Mouse (Mus musculus) layer of hippocampus, adult 2 months (tissue): Measurements from ENCODE around the gene Flrt1. TPM values are rescaled to one million over a fixed set of nuclear protein-coding genes. Genes with fewer than 3 reads are reported as not detected.

Experiments
- DNase-seq, 2 experiments: peaks; one replicate each; pipeline ENCODE4 v3.0.0; 2022; ENCODE audit warnings: low spot score in 2 of 2
- H3K27ac ChIP-seq: fragments of 200-600 bp; 2 replicates; pipeline ENCODE4 v1.8.1; 2022
- H3K4me3 ChIP-seq: fragments of 200-600 bp; 2 replicates; pipeline ENCODE4 v1.8.1; 2022; ENCODE audit warnings: mild to moderate bottlenecking
- CTCF ChIP-seq: fragments of 200-600 bp; conservative IDR thresholded peaks from 2 replicates; pipeline ENCODE4 v1.8.1; 2022; ENCODE audit warnings: antibody characterized with exemption, mild to moderate bottlenecking, moderate library complexity
- total RNA-seq, 2 experiments: library from RNA; stranded (reverse); gene quantifications; 2 replicates each; pipeline ENCODE4 v1.2.3; 2021

Gene Flrt1
- total RNA-seq, 2 experiments from 2014 or later: 17.9 to 19.5 TPM

DNA sequence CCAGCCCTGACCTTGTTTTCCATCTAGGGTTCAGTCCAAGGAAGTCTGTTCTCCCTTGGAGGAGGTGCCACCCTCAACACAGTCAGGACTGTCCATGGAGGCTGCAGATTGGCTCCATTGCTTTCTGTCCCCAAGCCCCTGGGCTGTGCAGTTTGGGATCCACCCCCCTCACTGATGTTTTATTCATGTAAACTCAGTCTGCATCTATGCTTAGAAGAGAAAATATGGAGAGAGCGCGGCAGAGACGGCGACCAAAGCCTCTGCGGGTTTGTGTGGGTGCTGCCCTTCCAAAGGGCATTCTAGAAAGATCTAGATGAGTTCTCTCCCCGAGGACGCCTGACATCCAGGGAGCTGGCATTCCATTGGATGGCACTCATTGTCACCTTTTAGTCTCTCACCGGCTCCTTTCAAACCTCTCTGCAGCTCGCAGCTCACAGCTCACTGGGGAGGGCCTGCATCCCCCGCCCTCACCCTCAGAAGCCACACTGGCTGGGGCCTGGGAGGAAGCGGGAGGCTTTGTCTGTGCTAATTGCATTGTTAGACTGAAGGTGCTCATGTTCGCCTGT, 35.4 kb upstream of the Flrt1 start:
- Histone ChIP-seq H3K4me3 (no peak overlapping the region), H3K27ac (peak overlapping the region; percentile 73)
- TF ChIP-seq CTCF: no peak
- DNase-seq: no peak

- H3K4me3 ChIP-seq: no peak overlapping the region
- no peak for DNase-seq
- H3K27ac ChIP-seq: peak overlapping the region; percentile 73
- TF ChIP-seq CTCF: no peak
These were observed 34.8 kb upstream of the Flrt1 start for GRCm38 (mm10) chr19:7140373-7140772.

- no peak overlapping the region for H3K27ac ChIP-seq
- DNase-seq: no peak
- H3K4me3 ChIP-seq: no peak overlapping the region
- no peak for TF ChIP-seq CTCF
These were observed 33.8 kb upstream of the Flrt1 start for GRCm38 (mm10) chr19:7139321-7139720.

GRCm38 (mm10) chr19:7138327-7138726, 32.8 kb upstream of the Flrt1 start:
- Histone ChIP-seq H3K27ac (no peak overlapping the region), H3K4me3 (no peak overlapping the region)
- no peak for DNase-seq
- TF ChIP-seq CTCF: no peak

DNA sequence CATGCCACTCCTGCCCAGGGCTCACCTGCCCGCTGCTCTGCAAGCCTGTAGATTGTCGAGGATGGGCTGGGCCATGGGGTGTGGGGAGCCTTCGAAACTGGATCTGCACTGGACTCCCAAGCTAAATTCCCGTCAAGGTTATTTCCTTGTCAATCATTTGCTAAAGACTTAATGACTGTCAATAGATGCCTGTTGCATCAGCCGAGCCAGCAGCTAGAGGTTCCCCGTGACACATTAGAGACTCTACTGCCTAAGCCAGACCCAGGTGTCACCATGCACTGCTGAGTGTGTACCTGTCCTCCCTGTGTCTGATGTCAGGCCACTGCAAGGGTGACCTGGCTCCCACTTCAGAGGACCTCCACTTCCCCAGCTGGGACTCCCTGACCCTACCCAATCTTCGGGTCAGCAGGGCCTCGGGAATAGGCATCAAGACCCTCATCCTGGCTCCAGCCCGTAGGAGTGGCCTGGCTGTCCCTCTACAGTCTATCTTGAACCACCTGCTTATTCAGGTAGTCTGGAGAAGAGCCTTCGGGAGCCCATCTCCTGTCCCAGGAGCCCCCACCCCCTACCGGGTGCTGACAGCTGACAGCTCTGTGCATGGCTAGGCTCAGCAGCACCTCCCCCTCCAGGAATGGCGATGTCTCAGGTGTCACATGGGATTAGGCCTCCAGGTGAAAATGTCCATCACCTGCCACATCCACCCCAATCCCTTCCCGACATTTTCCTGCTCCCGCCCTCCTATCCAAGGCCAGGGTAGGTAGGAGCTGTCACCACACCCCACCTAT, 31.4 kb upstream of the Flrt1 start:
- DNase-seq: no peak
- Histone ChIP-seq H3K4me3 (no peak overlapping the region), H3K27ac (peak overlapping the region; percentile 72)
- TF ChIP-seq CTCF: no peak

- TF ChIP-seq CTCF: no peak
- peak overlapping the region; percentile 72 for H3K27ac ChIP-seq
- no peak overlapping the region for H3K4me3 ChIP-seq
- DNase-seq: peak in 1 of 2 experiments; percentile 61
These were observed 30.5 kb upstream of the Flrt1 start for GRCm38 (mm10) chr19:7136016-7136415.

DNA sequence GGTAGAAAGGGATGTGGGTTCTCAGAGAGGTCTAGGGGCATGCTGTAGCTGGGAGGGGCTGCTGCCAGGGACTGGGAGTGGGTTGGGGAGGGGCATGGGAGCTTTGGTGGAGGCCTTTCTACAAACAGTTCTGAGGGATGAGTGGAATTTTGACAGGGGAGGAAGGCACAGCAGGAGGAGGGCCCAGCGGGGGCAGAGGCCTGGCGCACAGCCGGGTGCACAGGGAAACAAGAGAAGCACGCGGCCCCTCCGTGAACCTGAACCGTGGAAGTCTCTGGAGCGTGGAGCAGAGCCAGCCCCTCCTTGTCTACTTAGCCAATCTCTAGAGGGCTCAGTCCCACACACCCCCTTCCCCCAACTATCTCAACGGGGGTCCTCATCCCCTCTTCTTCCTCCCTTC, 30.0 kb upstream of the Flrt1 start:
- TF ChIP-seq CTCF: no peak
- H3K4me3 ChIP-seq: no peak overlapping the region
- H3K27ac ChIP-seq: peak overlapping the region; percentile 72
- DNase-seq: peak in 1 of 2 experiments; percentile 61

DNA sequence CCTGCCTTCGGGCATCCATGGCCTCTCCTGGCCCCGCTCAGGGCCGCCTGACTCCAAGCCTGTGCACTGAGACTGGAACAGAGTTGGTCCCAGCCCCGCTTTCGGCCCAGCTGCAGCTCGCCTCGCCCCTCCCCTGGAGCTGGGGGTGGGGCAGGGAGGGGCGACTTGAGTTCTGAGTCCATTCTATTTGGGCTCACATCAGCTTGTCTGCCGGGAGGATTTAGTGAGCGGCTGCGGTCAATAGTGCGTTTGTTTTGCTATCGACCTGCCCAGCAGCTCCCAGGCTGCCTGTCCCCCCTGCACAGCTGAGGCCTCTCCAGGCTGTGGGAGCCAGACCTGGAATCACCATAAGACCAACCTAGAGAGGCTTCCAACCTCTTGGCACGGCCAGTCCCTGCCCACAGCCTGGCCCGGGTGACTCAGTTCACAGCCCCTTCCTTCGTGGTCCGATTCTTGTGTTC, 29.1 kb upstream of the Flrt1 start:
- no peak for DNase-seq
- Histone ChIP-seq H3K27ac (peak overlapping the region; percentile 72), H3K4me3 (no peak overlapping the region)
- TF ChIP-seq CTCF: no peak

- Histone ChIP-seq H3K4me3 (no peak overlapping the region), H3K27ac (no peak overlapping the region)
- DNase-seq: no peak
- TF ChIP-seq CTCF: no peak
These were observed 27.9 kb upstream of the Flrt1 start for GRCm38 (mm10) chr19:7133436-7133835.

DNA sequence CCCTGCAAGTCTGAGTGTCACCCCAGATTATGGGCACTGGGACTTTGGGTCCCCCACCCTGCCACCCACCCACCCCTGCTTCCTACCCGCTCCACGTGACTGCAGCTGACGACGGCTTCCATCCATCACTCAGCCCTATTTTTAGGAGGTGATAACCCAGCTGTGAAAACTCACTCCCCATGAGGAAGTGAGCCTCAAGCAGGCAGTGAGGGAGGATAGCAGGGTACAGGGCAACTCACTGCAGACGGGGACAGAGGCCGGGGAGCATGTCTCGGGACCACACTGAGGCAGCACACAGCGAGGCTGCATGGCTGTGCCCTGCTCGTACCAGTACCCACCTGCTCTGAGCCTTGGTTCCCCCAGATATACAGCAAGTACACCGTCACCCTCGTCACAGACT, 24.8 kb upstream of the Flrt1 start:
- no peak for TF ChIP-seq CTCF

DNA sequence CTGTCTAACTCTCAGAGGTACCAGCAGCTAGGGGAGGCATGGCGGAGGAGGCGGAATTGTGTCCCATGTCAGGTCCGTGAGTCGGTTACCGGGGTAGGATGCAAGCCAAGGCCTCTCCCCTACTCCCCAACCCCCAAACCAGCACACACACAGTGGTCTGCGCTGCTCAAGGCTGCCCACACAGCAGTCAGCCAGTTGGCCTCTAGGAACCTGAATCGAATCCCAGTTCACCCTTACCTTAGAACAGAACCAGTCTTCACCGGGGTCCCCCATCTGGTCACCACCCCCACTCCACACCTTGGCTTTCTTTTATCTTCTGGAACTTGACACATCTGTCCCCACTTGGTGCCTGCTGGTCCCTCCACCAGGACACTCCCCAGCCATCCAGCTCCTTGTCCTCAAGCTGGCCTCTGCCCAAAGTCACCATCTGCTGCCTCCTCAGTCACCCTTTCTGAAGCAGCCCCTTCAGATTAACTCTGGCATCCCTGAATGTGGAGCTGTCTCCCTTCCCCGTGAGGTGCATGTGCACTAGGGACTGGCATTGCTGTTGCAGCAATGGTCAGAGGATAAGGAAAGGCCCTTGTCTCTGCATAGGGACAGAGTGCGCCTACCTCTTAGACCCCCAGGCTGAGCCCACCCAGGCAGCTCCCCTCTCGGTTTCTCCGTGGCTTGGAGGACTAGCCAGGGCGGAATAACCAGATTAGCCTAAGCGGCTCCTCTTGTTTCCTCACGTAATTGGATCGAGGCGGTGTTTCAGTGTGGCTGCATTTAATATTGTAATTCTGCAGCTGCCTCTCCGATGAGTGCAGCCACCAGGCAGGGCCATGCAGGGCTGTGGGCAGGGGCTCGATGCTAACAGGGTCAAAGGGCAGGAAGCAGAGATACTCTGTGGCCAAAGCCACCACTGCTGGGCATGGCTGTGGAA, 23.3 kb upstream of the Flrt1 start:
- no peak overlapping the region for H3K27ac ChIP-seq
- no peak for DNase-seq
- H3K4me3 ChIP-seq: no peak overlapping the region
- no peak for TF ChIP-seq CTCF

More for the DNA sequence above, 24.8 kb upstream of the Flrt1 start:
- DNase-seq: no peak
- Histone ChIP-seq H3K4me3 (no peak overlapping the region), H3K27ac (no peak overlapping the region)

GRCm38 (mm10) chr19:7126933-7127332, 21.4 kb upstream of the Flrt1 start:
- DNase-seq: no peak
- TF ChIP-seq CTCF: no peak

GRCm38 (mm10) chr19:7126209-7126608, 20.7 kb upstream of the Flrt1 start:
- H3K27ac ChIP-seq: no peak overlapping the region
- no peak for TF ChIP-seq CTCF
- no peak overlapping the region for H3K4me3 ChIP-seq
- DNase-seq: no peak

More at GRCm38 (mm10) chr19:7126933-7127332, 21.4 kb upstream of the Flrt1 start:
- Histone ChIP-seq H3K27ac (no peak overlapping the region), H3K4me3 (no peak overlapping the region)
